Mouse (Mus musculus): ENCODE data around the gene Col2a1. TPM values are rescaled to one million over a fixed set of nuclear protein-coding genes. Genes with fewer than 3 reads are reported as not detected.
A peak's percentile ranks its signal among the peaks of the same experiment; 100 is the strongest.

The Col2a1 gene
- total and polyA plus RNA-seq, 2 experiments from 2014 or later: 4.9 to 28.3 TPM

- H3K27ac ChIP-seq (ENCODE audit: low read depth, low read length): no peak overlapping the region
- H3K4me3 ChIP-seq (ENCODE audit: low read depth, low read length): no peak overlapping the region
- H3K9me3 ChIP-seq (ENCODE audit: low read length): no peaks in the 10 kb centered on the region
- 86% methylated on average over 8 of the region's 8 CpGs for WGBS
- H3K36me3 ChIP-seq (ENCODE audit: insufficient read depth): no peaks in the 10 kb centered on the region
- H3K27me3 ChIP-seq (ENCODE audit: insufficient read depth, low read length): no peaks in the 10 kb centered on the region
- H3K4me1 ChIP-seq (ENCODE audit: insufficient read depth): no peaks in the 10 kb centered on the region
- TF ChIP-seq CTCF (IDR thresholded peaks at IDR 0.05; ENCODE audit: low read depth): no peak
- DNase-seq (no peak), ATAC-seq (no peak)
- H3K9ac ChIP-seq: no peak overlapping the region
- H3K4me2 ChIP-seq (ENCODE audit: low read depth): no peak overlapping the region
Observed at GRCm38 (mm10) chr15:97942538-97942937, 62.0 kb downstream of the Col2a1 start.

DNA sequence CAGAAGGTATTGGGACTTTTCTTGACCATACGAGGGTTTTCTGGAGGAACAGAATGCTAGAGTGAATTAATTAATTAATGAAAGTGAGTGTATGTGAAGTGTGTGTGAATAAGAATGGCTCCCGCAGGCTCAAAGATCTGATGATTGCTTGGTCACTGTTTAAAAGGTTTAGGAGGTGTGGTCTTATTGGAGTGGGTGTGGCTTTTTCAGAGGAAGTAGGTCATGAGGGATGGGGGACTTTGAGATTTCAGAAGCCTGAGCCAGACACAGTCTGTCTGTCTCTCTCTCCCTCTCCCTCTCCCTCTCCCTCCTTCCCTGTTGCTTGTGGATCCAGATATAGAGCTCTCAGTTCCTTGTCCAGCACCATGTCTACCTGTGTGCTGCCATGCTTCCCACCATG, 63.2 kb downstream of the Col2a1 start:
- no peak overlapping the region for H3K4me2 ChIP-seq (ENCODE audit: low read depth)
- 87% methylated on average over 2 of the region's 2 CpGs for WGBS
- TF ChIP-seq CTCF (IDR thresholded peaks at IDR 0.05; ENCODE audit: low read depth): no peak
- no peak overlapping the region for H3K4me3 ChIP-seq (ENCODE audit: low read depth, low read length)
- no peak overlapping the region for H3K9ac ChIP-seq
- no peaks in the 10 kb centered on the region for H3K9me3 ChIP-seq (ENCODE audit: low read length)
- DNase-seq (no peak), ATAC-seq (no peak)
- H3K36me3 ChIP-seq (ENCODE audit: insufficient read depth): no peaks in the 10 kb centered on the region
- H3K4me1 ChIP-seq (ENCODE audit: insufficient read depth): no peaks in the 10 kb centered on the region
- no peaks in the 10 kb centered on the region for H3K27me3 ChIP-seq (ENCODE audit: insufficient read depth, low read length)
- no peak overlapping the region for H3K27ac ChIP-seq (ENCODE audit: low read depth, low read length)

- no peak overlapping the region for H3K4me3 ChIP-seq (ENCODE audit: low read depth, low read length)
- 89% methylated on average over 2 of the region's 2 CpGs for whole genome bisulfite sequencing
Observed at GRCm38 (mm10) chr15:97940088-97940487, 64.4 kb downstream of the Col2a1 start.

DNA sequence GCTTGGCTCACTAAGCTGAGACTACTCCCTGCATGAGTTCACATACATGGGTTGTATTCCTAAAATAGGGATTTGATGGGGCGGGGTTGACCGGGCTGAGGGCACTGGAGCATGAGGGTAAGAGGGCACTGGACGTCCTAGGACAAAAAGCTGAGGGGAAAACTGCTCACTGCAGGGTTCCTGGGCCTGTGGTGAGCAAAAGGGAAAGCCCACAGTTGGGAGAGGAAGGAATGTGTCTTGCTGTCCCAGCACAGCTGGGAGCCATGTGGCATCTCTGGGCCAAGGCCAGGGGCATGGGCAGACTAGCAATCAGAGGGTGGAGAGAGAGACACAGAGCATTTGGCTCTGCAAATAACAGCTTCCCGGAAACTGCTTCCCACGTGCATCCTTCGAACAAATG, 65.9 kb downstream of the Col2a1 start:
- DNase-seq: no peak
- WGBS: 40% methylated on average over 6 of the region's 6 CpGs
- Histone ChIP-seq H3K36me3 (ENCODE audit: insufficient read depth) (no peaks in the 10 kb centered on the region), H3K9ac (no peak overlapping the region), H3K4me1 (ENCODE audit: insufficient read depth) (no peaks in the 10 kb centered on the region), H3K4me3 (ENCODE audit: low read depth, low read length) (no peak overlapping the region), H3K27ac (ENCODE audit: low read depth, low read length) (no peak overlapping the region), H3K4me2 (ENCODE audit: low read depth) (no peak overlapping the region), H3K27me3 (ENCODE audit: insufficient read depth, low read length) (no peaks in the 10 kb centered on the region), H3K9me3 (ENCODE audit: low read length) (no peaks in the 10 kb centered on the region)
- TF ChIP-seq CTCF (IDR thresholded peaks at IDR 0.05; ENCODE audit: low read depth): no peak
- ATAC-seq: peak; percentile 36; the same call in 1 of the 2 replicates

More at GRCm38 (mm10) chr15:97940088-97940487, 64.4 kb downstream of the Col2a1 start:
- Histone ChIP-seq H3K9me3 (ENCODE audit: low read length) (no peaks in the 10 kb centered on the region), H3K27me3 (ENCODE audit: insufficient read depth, low read length) (no peaks in the 10 kb centered on the region), H3K4me1 (ENCODE audit: insufficient read depth) (no peaks in the 10 kb centered on the region), H3K4me2 (ENCODE audit: low read depth) (no peak overlapping the region), H3K36me3 (ENCODE audit: insufficient read depth) (no peaks in the 10 kb centered on the region), H3K9ac (no peak overlapping the region), H3K27ac (ENCODE audit: low read depth, low read length) (no peak overlapping the region)
- TF ChIP-seq CTCF (IDR thresholded peaks at IDR 0.05; ENCODE audit: low read depth): no peak
- ATAC-seq: no peak
- DNase-seq: no peak

DNA sequence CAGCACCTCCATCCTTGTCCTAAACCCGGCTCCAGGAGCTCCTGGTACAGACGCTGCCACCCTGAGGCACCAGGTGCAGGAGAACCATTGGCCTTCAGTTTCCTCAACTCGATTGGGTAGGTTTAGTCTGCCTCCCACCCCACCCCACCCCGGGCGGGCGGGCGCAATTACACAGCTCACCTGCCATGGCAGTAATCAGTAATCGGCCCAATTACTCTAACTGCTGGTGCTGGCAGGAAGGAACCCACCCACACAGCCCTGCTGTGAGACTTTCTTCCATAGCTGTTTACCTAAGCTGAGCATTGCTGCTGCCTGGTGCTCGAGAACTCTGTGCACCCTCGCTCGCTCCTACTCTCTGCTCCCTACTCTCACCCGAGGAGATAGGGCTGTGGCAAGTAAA, 72.1 kb downstream of the Col2a1 start:
- H3K27me3 ChIP-seq (ENCODE audit: insufficient read depth, low read length): no peaks in the 10 kb centered on the region
- no peak overlapping the region for H3K9ac ChIP-seq
- no peak overlapping the region for H3K27ac ChIP-seq (ENCODE audit: low read depth, low read length)
- no peaks in the 10 kb centered on the region for H3K36me3 ChIP-seq (ENCODE audit: insufficient read depth)
- no peak for DNase-seq
- no peak overlapping the region for H3K4me3 ChIP-seq (ENCODE audit: low read depth, low read length)
- H3K4me1 ChIP-seq (ENCODE audit: insufficient read depth): no peaks in the 10 kb centered on the region
- ATAC-seq: no peak
- no peak for TF ChIP-seq CTCF (IDR thresholded peaks at IDR 0.05; ENCODE audit: low read depth)
- H3K9me3 ChIP-seq (ENCODE audit: low read length): no peaks in the 10 kb centered on the region
- 86% methylated on average over 12 of the region's 12 CpGs for WGBS
- no peak overlapping the region for H3K4me2 ChIP-seq (ENCODE audit: low read depth)

DNA sequence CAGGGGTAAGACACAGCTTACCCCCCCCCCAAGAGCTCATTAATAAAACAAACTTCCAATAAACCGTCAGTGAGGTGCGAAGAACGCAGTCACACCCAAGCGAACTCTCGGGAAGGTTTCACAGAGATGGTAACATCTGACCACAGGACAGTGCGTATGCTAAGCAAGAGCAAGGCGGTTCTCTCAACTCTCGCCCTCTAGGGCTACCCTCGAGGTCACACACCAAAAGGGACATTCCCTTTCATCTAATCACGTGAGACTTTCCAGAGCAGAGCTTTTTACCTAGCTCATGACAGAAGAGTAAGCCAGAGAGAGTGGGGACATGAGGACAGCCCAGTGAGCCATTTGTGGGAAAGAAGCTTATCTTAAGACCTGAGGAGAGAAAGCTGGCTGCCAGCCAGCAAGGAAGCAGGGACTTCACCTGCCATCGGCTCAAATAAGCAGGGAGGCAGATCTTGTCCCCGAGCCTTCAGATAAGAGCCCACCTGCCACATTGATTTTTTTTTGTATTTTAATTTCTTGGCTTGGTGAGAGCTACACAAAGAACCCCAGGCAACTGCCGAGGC, 75.2 kb downstream of the Col2a1 start:
- H3K4me1 ChIP-seq (ENCODE audit: insufficient read depth): no peaks in the 10 kb centered on the region
- no peak overlapping the region for H3K4me3 ChIP-seq (ENCODE audit: low read depth, low read length)
- H3K27me3 ChIP-seq (ENCODE audit: insufficient read depth, low read length): no peaks in the 10 kb centered on the region
- no peak for TF ChIP-seq CTCF (IDR thresholded peaks at IDR 0.05; ENCODE audit: low read depth)
- no peak overlapping the region for H3K9ac ChIP-seq
- ATAC-seq (no peak), DNase-seq (no peak)
- H3K4me2 ChIP-seq (ENCODE audit: low read depth): no peak overlapping the region
- no peaks in the 10 kb centered on the region for H3K36me3 ChIP-seq (ENCODE audit: insufficient read depth)
- H3K27ac ChIP-seq (ENCODE audit: low read depth, low read length): no peak overlapping the region
- no peaks in the 10 kb centered on the region for H3K9me3 ChIP-seq (ENCODE audit: low read length)
- WGBS: 74% methylated on average over 13 of the region's 13 CpGs

DNA sequence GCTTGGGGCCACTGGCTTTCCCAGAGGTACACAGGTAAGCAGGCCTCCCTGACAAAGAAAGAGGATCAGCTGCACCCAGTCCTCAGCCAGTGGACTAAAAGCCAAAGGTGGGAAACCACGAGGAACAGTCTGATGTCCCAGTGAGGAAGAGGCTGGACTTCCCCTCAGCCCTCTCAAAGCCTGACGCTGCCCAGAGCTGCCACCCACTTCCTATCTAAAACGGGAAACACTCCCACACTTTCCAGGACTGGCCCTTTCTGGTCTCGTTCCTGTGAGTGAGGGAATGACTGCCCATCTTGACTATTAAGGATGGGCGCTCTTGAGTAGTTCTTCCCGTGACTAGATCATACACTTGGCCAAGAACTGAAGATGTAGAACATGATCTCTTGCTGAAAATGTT, 76.7 kb downstream of the Col2a1 start:
- Histone ChIP-seq H3K27ac (ENCODE audit: low read depth, low read length) (no peak overlapping the region), H3K4me3 (ENCODE audit: low read depth, low read length) (no peak overlapping the region), H3K27me3 (ENCODE audit: insufficient read depth, low read length) (no peaks in the 10 kb centered on the region), H3K36me3 (ENCODE audit: insufficient read depth) (no peaks in the 10 kb centered on the region), H3K4me1 (ENCODE audit: insufficient read depth) (no peaks in the 10 kb centered on the region), H3K9me3 (ENCODE audit: low read length) (no peaks in the 10 kb centered on the region), H3K9ac (no peak overlapping the region), H3K4me2 (ENCODE audit: low read depth) (no peak overlapping the region)
- 84% methylated on average over 6 of the region's 6 CpGs for WGBS
- no peak for TF ChIP-seq CTCF (IDR thresholded peaks at IDR 0.05; ENCODE audit: low read depth)
- DNase-seq (no peak), ATAC-seq (no peak)

Data from forebrain, postnatal 0 days (tissue).